Mouse (Mus musculus) E14TG2a.4 (cell line): Measurements from ENCODE around the gene P4htm.

Experiments
- CTCF ChIP-seq: conservative IDR thresholded peaks from 2 replicates; pipeline ENCODE4 v1.5.1; 2014; ENCODE audit warnings: low read length
- NANOG ChIP-seq: IDR thresholded peaks from 2 replicates; pipeline ENCODE4 v1.6.1; 2014; ENCODE audit warnings: borderline replicate concordance, low read length, mixed read lengths
- POU5F1 ChIP-seq: IDR thresholded peaks from 2 replicates; pipeline ENCODE4 v1.6.1; 2014; ENCODE audit warnings: low read length, borderline replicate concordance

DNA sequence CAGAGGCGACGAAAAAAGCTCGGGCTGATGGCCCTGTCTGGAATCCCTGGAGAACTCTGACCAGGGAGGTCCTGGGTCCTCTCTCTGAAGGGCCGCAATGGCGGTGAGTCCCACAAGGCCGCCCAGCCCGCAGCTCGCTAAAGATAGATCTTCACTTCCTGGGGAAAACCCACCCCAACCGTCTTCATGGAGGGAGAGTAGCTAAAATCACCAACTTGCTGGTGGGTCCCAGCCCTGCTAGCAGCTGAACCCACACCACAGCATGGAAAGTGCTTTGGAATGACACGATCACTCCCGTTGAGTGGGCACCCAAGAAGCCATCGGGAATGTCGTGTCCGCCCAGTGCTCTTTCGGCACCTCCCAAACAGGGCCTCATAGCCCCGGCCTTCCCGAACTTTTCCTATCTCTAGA is 29.0 kb downstream of the P4htm start:
- TF ChIP-seq CTCF (no peak), POU5F1 (no peak), NANOG (no peak)
